Mouse (Mus musculus) bone marrow macrophage, adult 2 months (primary cell): ENCODE data around the gene Fbxl13.

Experiments
- CTCF ChIP-seq: IDR thresholded peaks from 2 replicates; pipeline ENCODE4 v1.5.1; 2012; ENCODE audit warnings: low read depth, mild to moderate bottlenecking, low read length, moderate library complexity
- POLR2A ChIP-seq: IDR thresholded peaks from 2 replicates; pipeline ENCODE4 v1.6.1; 2012; ENCODE audit warnings: mild to moderate bottlenecking, low read depth, low read length, borderline replicate concordance

- TF ChIP-seq POLR2A, result no peak
- TF ChIP-seq CTCF, result no peak
Observed at GRCm38 (mm10) chr5:21542226-21542625, 103.2 kb downstream of the Fbxl13 start.
